Mouse (Mus musculus): Measurements from ENCODE around the gene Gm3336.

GRCm38 (mm10) chr8:70746676-70747075, 28.3 kb downstream of the Gm3336 start:
- no peak for TF ChIP-seq CTCF (IDR thresholded peaks at IDR 0.05)
- TF ChIP-seq EP300 (IDR thresholded peaks at IDR 0.05), result no peak
